Mouse (Mus musculus): ENCODE measurements around the gene Arhgap45. TPM values are rescaled to one million over a fixed set of nuclear protein-coding genes. Genes with fewer than 3 reads are reported as not detected.

Gene Arhgap45
- 4.6 and 4.9 TPM in 2 replicates for polyA plus RNA-seq (2014; fragmentation: Nextera tagmentation; extraction: Ambion mirVana)

DNA sequence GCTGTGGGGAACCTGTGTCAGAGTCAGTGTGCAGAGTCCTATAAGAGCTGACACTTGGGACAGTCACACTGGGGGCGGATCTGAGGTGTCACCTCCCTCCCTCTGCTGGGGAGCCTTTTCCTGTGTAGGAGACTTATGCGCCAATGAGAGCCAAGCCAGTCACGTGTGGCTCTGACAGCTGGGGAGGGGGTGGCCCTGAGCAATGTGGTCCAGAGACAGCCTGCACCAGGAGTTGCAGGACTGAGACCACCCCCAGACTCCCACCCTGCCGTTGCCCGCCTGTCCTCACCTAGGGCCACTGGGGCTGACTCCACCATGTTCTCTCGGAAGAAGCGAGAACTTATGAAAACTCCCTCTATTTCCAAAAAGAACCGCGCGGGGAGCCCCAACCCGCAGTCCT is at the start of gene Arhgap45:
Gene Arhgap45 (plus strand): TSS at position 143 of the 400 bp plus-strand sequence.
- WGBS = 59% methylated on average over 11 of the region's 11 CpGs
- H3K4me2 ChIP-seq (ENCODE audit: low read depth) = no peak within 1 kb of the TSS
- no peaks in the 10 kb centered on the region for H3K36me3 ChIP-seq (ENCODE audit: control insufficient read depth, insufficient read depth, low read length)
- no peak within 1 kb of the TSS for H3K27ac ChIP-seq (ENCODE audit: low read depth, low read length)
- H3K4me3 ChIP-seq (ENCODE audit: low read depth, low read length) = no peak within 1 kb of the TSS
- H3K4me1 ChIP-seq (ENCODE audit: control insufficient read depth, insufficient read depth, low read length) = peaks cover 3% of the 10 kb centered on the region; the same call in 1 of the 2 replicates
- H3K27me3 ChIP-seq (ENCODE audit: control insufficient read depth, insufficient read depth, low read length) = peaks cover 48% of the 10 kb centered on the region
- ATAC-seq (ENCODE audit: insufficient read depth, low FRiP score, low TSS enrichment) (no peak), DNase-seq (ENCODE audit: low spot score) (no peak)
- H3K9me3 ChIP-seq (ENCODE audit: control insufficient read depth, low read length) = no peaks in the 10 kb centered on the region
- H3K9ac ChIP-seq (ENCODE audit: low read length) = no peak within 1 kb of the TSS

DNA sequence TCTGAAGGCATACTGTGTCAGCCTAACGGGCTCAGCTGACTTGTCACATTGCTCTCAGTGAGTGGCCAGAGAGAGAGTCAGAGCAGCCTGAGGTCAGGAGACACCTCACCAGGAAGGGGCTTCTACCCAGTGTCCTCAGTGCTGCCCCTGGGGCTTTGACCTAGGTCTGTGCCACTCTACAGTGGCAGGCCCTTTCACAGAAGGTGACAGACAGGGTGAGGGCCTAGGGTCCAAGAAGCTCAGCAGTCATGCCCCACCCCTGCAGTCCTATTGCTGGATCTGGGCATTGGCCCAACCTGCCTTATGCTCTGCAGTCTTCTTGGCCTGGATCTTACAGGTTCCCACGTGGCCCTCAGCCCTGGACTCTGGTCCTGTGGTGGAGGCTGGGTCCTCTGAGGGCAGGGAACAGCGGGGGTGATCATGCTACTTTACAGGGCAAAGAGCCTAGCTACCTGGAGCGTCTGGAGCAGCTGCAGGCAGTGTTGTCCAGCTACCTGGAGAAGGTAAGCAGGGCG is 49.5 kb upstream of the Arhgap45 start:
- Histone ChIP-seq H3K4me1 (ENCODE audit: control insufficient read depth, insufficient read depth, low read length) (no peaks in the 10 kb centered on the region), H3K27me3 (ENCODE audit: control insufficient read depth, insufficient read depth, low read length) (peaks cover 24% of the 10 kb centered on the region), H3K9ac (ENCODE audit: low read length) (no peak overlapping the region), H3K27ac (ENCODE audit: low read depth, low read length) (no peak overlapping the region), H3K4me2 (ENCODE audit: low read depth) (no peak overlapping the region), H3K9me3 (ENCODE audit: control insufficient read depth, low read length) (no peaks in the 10 kb centered on the region), H3K4me3 (ENCODE audit: low read depth, low read length) (no peak overlapping the region), H3K36me3 (ENCODE audit: control insufficient read depth, insufficient read depth, low read length) (peaks cover 29% of the 10 kb centered on the region)
- ATAC-seq (ENCODE audit: insufficient read depth, low FRiP score, low TSS enrichment) = no peak
- WGBS = 93% methylated on average over 5 of the region's 5 CpGs
- no peak for DNase-seq (ENCODE audit: low spot score)

DNA sequence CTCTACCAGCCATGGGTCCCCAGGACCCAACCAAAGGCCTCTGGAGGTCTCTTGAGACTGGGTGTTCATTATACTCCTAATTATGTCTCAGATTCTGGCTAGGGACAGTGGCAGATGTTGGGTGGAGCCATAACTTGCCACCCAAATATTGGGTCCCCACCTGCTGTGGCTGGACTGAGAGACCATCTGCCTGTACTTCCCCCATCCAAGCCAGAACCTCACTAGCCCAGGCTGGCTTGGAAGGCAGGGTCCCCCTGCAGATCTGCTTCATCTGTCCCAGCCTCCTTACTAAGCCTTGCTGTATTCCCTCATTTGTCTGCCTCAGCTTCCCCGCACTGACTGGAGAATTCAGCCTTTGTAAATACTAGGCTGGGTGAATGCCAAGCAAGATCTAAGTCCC is 48.3 kb upstream of the Arhgap45 start:
- Histone ChIP-seq H3K9me3 (ENCODE audit: control insufficient read depth, low read length) (no peaks in the 10 kb centered on the region), H3K9ac (ENCODE audit: low read length) (no peak overlapping the region), H3K27me3 (ENCODE audit: control insufficient read depth, insufficient read depth, low read length) (peaks cover 26% of the 10 kb centered on the region), H3K36me3 (ENCODE audit: control insufficient read depth, insufficient read depth, low read length) (peaks cover 24% of the 10 kb centered on the region), H3K27ac (ENCODE audit: low read depth, low read length) (no peak overlapping the region), H3K4me1 (ENCODE audit: control insufficient read depth, insufficient read depth, low read length) (no peaks in the 10 kb centered on the region), H3K4me3 (ENCODE audit: low read depth, low read length) (no peak overlapping the region), H3K4me2 (ENCODE audit: low read depth) (no peak overlapping the region)
- no peak for ATAC-seq (ENCODE audit: insufficient read depth, low FRiP score, low TSS enrichment)
- no peak for DNase-seq (ENCODE audit: low spot score)
- 78% methylated on average over 1 of the region's 1 CpGs for WGBS

DNA sequence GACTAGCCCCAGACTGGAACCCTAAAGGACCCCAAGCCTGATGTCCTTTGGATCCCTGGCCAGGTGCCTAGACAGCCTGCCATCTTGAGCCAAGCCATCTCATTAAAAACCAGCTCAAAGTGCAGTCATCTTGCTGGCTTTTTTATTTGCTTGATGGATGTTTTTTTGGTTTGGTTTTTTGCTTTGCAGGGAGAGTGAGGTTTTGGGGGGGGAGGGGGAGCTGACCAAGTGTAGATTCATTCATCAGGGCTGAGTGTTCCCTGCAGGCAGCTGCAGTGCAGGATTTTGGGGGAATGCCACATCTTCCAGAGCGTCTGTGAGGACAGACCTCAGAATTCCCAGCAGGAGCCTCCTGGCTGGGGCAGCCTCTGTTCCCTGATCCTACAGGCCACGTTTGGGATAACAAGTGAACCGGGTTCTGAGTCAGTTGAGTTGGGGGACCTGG is 47.3 kb upstream of the Arhgap45 start:
- ATAC-seq (ENCODE audit: insufficient read depth, low FRiP score, low TSS enrichment) = no peak
- Histone ChIP-seq H3K9me3 (ENCODE audit: control insufficient read depth, low read length) (no peaks in the 10 kb centered on the region), H3K9ac (ENCODE audit: low read length) (no peak overlapping the region), H3K4me2 (ENCODE audit: low read depth) (no peak overlapping the region), H3K4me1 (ENCODE audit: control insufficient read depth, insufficient read depth, low read length) (no peaks in the 10 kb centered on the region), H3K27ac (ENCODE audit: low read depth, low read length) (no peak overlapping the region), H3K4me3 (ENCODE audit: low read depth, low read length) (no peak overlapping the region), H3K36me3 (ENCODE audit: control insufficient read depth, insufficient read depth, low read length) (peaks cover 22% of the 10 kb centered on the region), H3K27me3 (ENCODE audit: control insufficient read depth, insufficient read depth, low read length) (peaks cover 26% of the 10 kb centered on the region)
- DNase-seq (ENCODE audit: low spot score) = no peak
- WGBS = 17% methylated on average over 3 of the region's 3 CpGs

DNA sequence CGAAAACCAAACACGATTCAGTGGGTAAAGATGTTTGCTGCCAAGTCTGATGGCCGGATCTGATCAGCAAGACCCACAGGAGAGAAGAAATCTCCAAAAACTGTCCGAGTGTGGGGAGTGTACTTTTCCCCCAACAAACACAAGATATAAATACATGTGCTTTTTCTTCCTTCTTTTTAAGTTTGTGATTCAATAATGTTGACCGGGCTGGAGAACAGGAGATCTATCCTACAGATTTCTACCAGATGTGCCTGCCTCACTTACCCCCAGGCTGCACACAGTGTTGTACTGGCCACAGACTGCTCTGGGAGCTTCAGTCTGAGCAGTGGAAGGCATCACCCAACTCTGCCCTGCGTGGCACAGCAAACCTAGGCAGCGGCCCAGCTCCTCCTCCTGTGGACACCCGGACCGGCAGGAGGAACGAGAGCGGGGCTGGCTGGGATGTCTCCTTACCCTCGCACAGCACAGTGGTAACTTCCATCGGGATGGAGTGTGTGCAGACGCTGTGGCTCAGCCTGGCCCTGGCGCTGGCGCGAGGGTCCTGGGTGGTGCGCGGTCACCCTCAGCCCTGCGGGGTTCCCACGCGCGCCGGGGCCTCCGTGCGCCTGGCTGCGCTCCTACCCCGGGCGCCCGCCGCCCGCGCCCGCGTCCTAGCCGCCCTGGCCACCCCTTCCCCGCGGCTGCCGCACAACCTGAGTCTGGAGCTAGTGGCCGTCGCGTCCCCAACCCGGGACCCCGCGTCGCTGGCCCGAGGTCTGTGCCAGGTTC is 45.9 kb upstream of the Arhgap45 start, which contains the start of gene Grin3b:
Gene Grin3b (plus strand): TSS at position 301 of the 768 bp plus-strand sequence.
- 7% methylated on average over 47 of the region's 47 CpGs for WGBS
- Histone ChIP-seq H3K9me3 (ENCODE audit: control insufficient read depth, low read length) (no peaks in the 10 kb centered on the region), H3K4me3 (ENCODE audit: low read depth, low read length) (peak within 1 kb of the TSS; percentile 28), H3K4me2 (ENCODE audit: low read depth) (peak within 1 kb of the TSS; percentile 56), H3K27ac (ENCODE audit: low read depth, low read length) (no peak within 1 kb of the TSS), H3K9ac (ENCODE audit: low read length) (peak within 1 kb of the TSS; percentile 54), H3K36me3 (ENCODE audit: control insufficient read depth, insufficient read depth, low read length) (peaks cover 22% of the 10 kb centered on the region), H3K4me1 (ENCODE audit: control insufficient read depth, insufficient read depth, low read length) (no peaks in the 10 kb centered on the region), H3K27me3 (ENCODE audit: control insufficient read depth, insufficient read depth, low read length) (peaks cover 26% of the 10 kb centered on the region)
- DNase-seq (ENCODE audit: low spot score) (no peak), ATAC-seq (ENCODE audit: insufficient read depth, low FRiP score, low TSS enrichment) (no peak)

DNA sequence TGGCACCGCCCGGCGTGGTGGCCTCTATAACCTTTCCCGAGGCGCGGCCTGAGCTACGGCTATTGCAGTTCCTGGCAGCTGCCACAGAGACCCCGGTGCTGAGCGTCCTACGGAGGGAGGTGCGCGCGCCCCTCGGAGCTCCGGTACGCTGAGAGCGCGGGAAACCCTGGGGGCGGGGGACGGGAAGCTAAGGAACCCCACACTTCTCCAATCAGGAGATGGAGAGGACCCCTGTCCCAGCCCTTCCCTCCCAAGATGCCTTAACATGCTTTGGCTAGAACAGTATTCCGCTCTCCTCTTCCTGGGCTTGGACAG is 45.3 kb upstream of the Arhgap45 start:
- WGBS = 3% methylated on average over 21 of the region's 21 CpGs
- H3K4me3 ChIP-seq (ENCODE audit: low read depth, low read length) = peak overlapping the region; percentile 28
- H3K36me3 ChIP-seq (ENCODE audit: control insufficient read depth, insufficient read depth, low read length) = peaks cover 23% of the 10 kb centered on the region
- H3K4me2 ChIP-seq (ENCODE audit: low read depth) = peak overlapping the region; percentile 56
- ATAC-seq (ENCODE audit: insufficient read depth, low FRiP score, low TSS enrichment) = no peak
- DNase-seq (ENCODE audit: low spot score) = no peak
- H3K27me3 ChIP-seq (ENCODE audit: control insufficient read depth, insufficient read depth, low read length) = peaks cover 26% of the 10 kb centered on the region
- H3K9ac ChIP-seq (ENCODE audit: low read length) = peak overlapping the region; percentile 54
- no peak overlapping the region for H3K27ac ChIP-seq (ENCODE audit: low read depth, low read length)
- H3K4me1 ChIP-seq (ENCODE audit: control insufficient read depth, insufficient read depth, low read length) = no peaks in the 10 kb centered on the region
- H3K9me3 ChIP-seq (ENCODE audit: control insufficient read depth, low read length) = no peaks in the 10 kb centered on the region

DNA sequence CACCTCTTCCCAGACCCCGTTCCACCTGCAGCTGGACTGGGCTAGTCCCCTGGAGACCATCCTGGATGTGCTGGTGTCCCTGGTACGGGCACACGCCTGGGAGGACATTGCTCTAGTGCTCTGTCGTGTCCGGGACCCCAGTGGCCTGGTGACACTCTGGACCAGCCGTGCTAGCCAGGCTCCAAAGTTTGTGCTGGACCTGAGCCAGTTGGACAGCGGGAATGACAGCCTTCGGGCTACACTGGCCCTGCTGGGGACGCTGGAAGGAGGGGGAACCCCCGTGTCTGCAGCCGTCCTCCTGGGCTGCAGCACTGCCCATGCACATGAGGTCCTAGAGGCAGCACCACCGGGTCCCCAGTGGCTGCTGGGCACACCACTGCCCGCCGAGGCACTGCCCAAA is 43.6 kb upstream of the Arhgap45 start:
- Histone ChIP-seq H3K4me2 (ENCODE audit: low read depth) (no peak overlapping the region), H3K27ac (ENCODE audit: low read depth, low read length) (no peak overlapping the region), H3K27me3 (ENCODE audit: control insufficient read depth, insufficient read depth, low read length) (peaks cover 26% of the 10 kb centered on the region), H3K9me3 (ENCODE audit: control insufficient read depth, low read length) (no peaks in the 10 kb centered on the region), H3K4me3 (ENCODE audit: low read depth, low read length) (no peak overlapping the region), H3K4me1 (ENCODE audit: control insufficient read depth, insufficient read depth, low read length) (no peaks in the 10 kb centered on the region), H3K36me3 (ENCODE audit: control insufficient read depth, insufficient read depth, low read length) (peaks cover 25% of the 10 kb centered on the region), H3K9ac (ENCODE audit: low read length) (no peak overlapping the region)
- no peak for ATAC-seq (ENCODE audit: insufficient read depth, low FRiP score, low TSS enrichment)
- no peak for DNase-seq (ENCODE audit: low spot score)
- 72% methylated on average over 14 of the region's 14 CpGs for WGBS

DNA sequence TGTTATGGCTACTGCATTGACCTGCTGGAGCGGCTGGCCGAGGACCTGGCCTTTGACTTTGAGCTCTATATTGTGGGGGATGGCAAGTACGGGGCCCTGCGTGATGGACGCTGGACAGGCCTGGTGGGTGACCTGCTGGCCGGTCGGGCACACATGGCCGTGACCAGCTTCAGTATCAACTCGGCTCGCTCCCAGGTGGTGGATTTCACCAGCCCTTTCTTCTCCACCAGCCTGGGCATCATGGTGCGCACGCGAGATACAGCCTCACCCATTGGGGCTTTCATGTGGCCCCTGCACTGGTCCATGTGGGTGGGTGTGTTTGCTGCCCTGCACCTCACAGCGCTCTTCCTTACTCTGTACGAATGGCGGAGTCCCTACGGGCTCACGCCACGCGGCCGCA is 42.4 kb upstream of the Arhgap45 start:
- H3K4me3 ChIP-seq (ENCODE audit: low read depth, low read length) = no peak overlapping the region; the same call in 1 of the 2 replicates
- peaks cover 34% of the 10 kb centered on the region for H3K36me3 ChIP-seq (ENCODE audit: control insufficient read depth, insufficient read depth, low read length)
- H3K9me3 ChIP-seq (ENCODE audit: control insufficient read depth, low read length) = no peaks in the 10 kb centered on the region
- no peak overlapping the region for H3K27ac ChIP-seq (ENCODE audit: low read depth, low read length)
- H3K4me2 ChIP-seq (ENCODE audit: low read depth) = no peak overlapping the region
- H3K9ac ChIP-seq (ENCODE audit: low read length) = no peak overlapping the region
- 89% methylated on average over 21 of the region's 21 CpGs for WGBS
- H3K4me1 ChIP-seq (ENCODE audit: control insufficient read depth, insufficient read depth, low read length) = no peaks in the 10 kb centered on the region
- DNase-seq (ENCODE audit: low spot score) (no peak), ATAC-seq (ENCODE audit: insufficient read depth, low FRiP score, low TSS enrichment) (no peak)
- H3K27me3 ChIP-seq (ENCODE audit: control insufficient read depth, insufficient read depth, low read length) = peaks cover 26% of the 10 kb centered on the region

DNA sequence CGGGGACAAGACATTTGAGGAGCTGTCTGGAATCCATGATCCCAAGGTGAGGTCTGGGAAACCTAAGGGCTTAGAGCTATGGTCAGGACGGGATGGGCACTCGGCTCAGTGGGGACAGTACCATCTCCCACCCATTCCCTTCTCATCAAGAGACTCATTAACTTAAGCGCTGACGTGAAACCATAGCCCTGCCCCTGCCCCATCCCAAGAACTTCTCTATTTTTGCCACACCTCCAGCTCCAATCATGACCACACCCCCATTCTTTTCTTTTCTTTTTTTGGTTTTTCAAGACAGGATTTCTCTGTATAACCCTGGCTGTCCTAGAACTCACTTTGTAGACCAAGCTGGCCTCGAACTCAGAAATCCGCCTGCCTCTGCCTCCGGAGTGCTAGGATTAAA is 41.8 kb upstream of the Arhgap45 start:
- H3K27ac ChIP-seq (ENCODE audit: low read depth, low read length) = no peak overlapping the region
- H3K4me1 ChIP-seq (ENCODE audit: control insufficient read depth, insufficient read depth, low read length) = no peaks in the 10 kb centered on the region
- DNase-seq (ENCODE audit: low spot score) (no peak), ATAC-seq (ENCODE audit: insufficient read depth, low FRiP score, low TSS enrichment) (no peak)
- H3K36me3 ChIP-seq (ENCODE audit: control insufficient read depth, insufficient read depth, low read length) = peaks cover 35% of the 10 kb centered on the region
- WGBS = 91% methylated on average over 8 of the region's 8 CpGs
- H3K27me3 ChIP-seq (ENCODE audit: control insufficient read depth, insufficient read depth, low read length) = peaks cover 23% of the 10 kb centered on the region
- no peak overlapping the region for H3K9ac ChIP-seq (ENCODE audit: low read length)
- no peaks in the 10 kb centered on the region for H3K9me3 ChIP-seq (ENCODE audit: control insufficient read depth, low read length)
- H3K4me2 ChIP-seq (ENCODE audit: low read depth) = no peak overlapping the region
- H3K4me3 ChIP-seq (ENCODE audit: low read depth, low read length) = no peak overlapping the region
